Mouse (Mus musculus) midbrain, embryonic 13.5 days (tissue): ENCODE measurements at regions not wholly inside any gene's neighbourhood (a gene's known extent, or its start where the extent isn't known, plus 50 kb on each side); places are given as distances from the start of the nearest gene placed in this dataset.

Experiments
- ATAC-seq: fragments of 200-750 bp; cut with Nextera tagmentation; 2 replicates; pipeline ENCODE4 v1.8.0; 2017; ENCODE audit warnings: mild to moderate bottlenecking, moderate TSS enrichment, moderate library complexity
- H3K27ac ChIP-seq: fragments of 300-500 bp; sonication (generic); 2 replicates; pipeline ENCODE4 v1.5.1; 2015; ENCODE audit warnings: inconsistent platforms, mild to moderate bottlenecking, moderate library complexity
- H3K27me3 ChIP-seq: fragments of 300-500 bp; sonication (generic); 2 replicates; pipeline ENCODE4 v1.6.1; 2015; ENCODE audit warnings: mild to moderate bottlenecking, inconsistent platforms
- H3K36me3 ChIP-seq: fragments of 300-500 bp; sonication (generic); 2 replicates; pipeline ENCODE4 v1.6.1; 2015; ENCODE audit warnings: mild to moderate bottlenecking, inconsistent platforms
- H3K4me1 ChIP-seq: fragments of 300-500 bp; sonication (generic); replicated peaks from 2 replicates; pipeline ENCODE4 v1.6.1; 2015; ENCODE audit warnings: inconsistent platforms
- H3K4me2 ChIP-seq: fragments of 300-500 bp; sonication (generic); replicated peaks from 2 replicates; pipeline ENCODE4 v1.6.1; 2015; ENCODE audit warnings: moderate library complexity, mild to moderate bottlenecking, inconsistent platforms
- H3K4me3 ChIP-seq: fragments of 300-500 bp; sonication (generic); replicated peaks from 2 replicates; pipeline ENCODE4 v1.5.1; 2015; ENCODE audit warnings: mild to moderate bottlenecking, inconsistent platforms
- H3K9ac ChIP-seq: fragments of 300-500 bp; sonication (generic); replicated peaks from 2 replicates; pipeline ENCODE4 v1.6.1; 2015; ENCODE audit warnings: mild to moderate bottlenecking, inconsistent platforms
- H3K9me3 ChIP-seq: fragments of 300-500 bp; sonication (generic); 2 replicates; pipeline ENCODE4 v1.6.1; 2016; ENCODE audit warnings: mild to moderate bottlenecking, inconsistent platforms
- WGBS: fragments of 180-500 bp; shearing (Covaris S2); methylation state at CpG from one replicate; pipeline ENCODE4 v1.1.7; 2015; 5-methylcytosine and 5-hydroxymethylcytosine counted together

DNA sequence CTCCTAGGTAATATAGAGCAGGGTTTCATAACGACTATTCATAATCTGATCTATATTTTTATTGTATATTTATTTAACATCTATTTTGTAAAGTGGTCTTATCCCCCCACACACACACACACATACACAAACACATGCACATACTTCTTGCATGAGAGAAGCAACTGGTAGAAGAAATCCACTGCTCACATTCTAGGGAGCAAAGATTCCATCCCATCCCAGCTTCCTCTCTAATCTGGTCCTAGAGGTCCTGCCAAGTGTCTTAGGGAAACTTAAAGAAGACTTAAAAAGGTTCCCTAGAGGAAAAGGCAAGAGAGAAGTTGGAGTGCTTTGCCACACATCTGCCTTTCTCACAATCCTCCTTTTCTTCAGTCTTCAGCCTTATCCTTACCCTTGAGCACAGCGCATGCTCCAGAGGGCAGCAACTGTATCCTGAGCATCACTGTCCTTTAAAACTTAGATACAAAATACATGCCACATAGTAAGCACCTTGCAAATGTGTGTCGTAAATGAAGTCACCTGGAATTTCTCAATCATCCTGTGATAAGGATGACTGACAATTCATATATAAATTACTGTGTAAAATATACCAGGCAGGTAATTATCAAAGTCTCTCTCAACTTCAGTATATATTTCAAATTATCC is 1677.9 kb upstream of the 5930422O12Rik start:
- no peak overlapping the region for H3K4me2 ChIP-seq
- no peaks in the 10 kb centered on the region for H3K4me1 ChIP-seq
- H3K9ac ChIP-seq: no peak overlapping the region
- H3K9me3 ChIP-seq: no peaks in the 10 kb centered on the region
- H3K36me3 ChIP-seq: no peaks in the 10 kb centered on the region
- 78% methylated on average over 3 of the region's 3 CpGs for WGBS
- no peak overlapping the region for H3K27ac ChIP-seq
- H3K27me3 ChIP-seq: no peaks in the 10 kb centered on the region
- ATAC-seq: no peak
- H3K4me3 ChIP-seq: no peak overlapping the region

DNA sequence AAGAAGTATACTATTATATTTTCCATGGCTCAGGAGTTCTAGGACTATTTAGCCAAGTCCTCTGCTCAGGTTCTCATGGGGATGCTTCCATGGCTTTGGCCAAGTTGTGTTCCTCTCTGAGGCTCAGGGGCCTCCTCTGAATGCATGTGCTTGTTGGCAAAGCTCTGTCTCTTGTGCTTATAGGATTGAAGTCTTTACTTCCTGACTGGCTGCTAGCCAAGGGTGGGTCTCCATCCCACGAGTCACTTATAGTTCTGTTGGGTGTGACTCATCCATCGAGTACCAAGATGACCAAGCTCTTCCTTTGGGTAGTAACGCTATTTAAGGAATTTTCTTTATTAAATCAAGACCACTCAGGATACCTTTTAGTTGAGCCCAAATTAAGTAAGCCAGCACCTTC is 1672.8 kb upstream of the 5930422O12Rik start:
- no peaks in the 10 kb centered on the region for H3K36me3 ChIP-seq
- no peaks in the 10 kb centered on the region for H3K9me3 ChIP-seq
- WGBS: 81% methylated on average over 3 of the region's 3 CpGs
- no peak for ATAC-seq
- no peak overlapping the region for H3K27ac ChIP-seq
- H3K4me2 ChIP-seq: no peak overlapping the region
- no peaks in the 10 kb centered on the region for H3K27me3 ChIP-seq
- no peak overlapping the region for H3K9ac ChIP-seq
- no peak overlapping the region for H3K4me3 ChIP-seq
- H3K4me1 ChIP-seq: no peaks in the 10 kb centered on the region

GRCm38 (mm10) chr8:31762091-31762490 is 1666.4 kb upstream of the 5930422O12Rik start:
- WGBS: 84% methylated on average over 6 of the region's 6 CpGs

More at GRCm38 (mm10) chr8:31762091-31762490, 1666.4 kb upstream of the 5930422O12Rik start:
- H3K9me3 ChIP-seq: no peaks in the 10 kb centered on the region
- no peak overlapping the region for H3K9ac ChIP-seq
- no peak overlapping the region for H3K4me3 ChIP-seq
- no peaks in the 10 kb centered on the region for H3K4me1 ChIP-seq
- no peaks in the 10 kb centered on the region for H3K36me3 ChIP-seq
- no peak overlapping the region for H3K27ac ChIP-seq
- no peaks in the 10 kb centered on the region for H3K27me3 ChIP-seq
- ATAC-seq: no peak
- no peak overlapping the region for H3K4me2 ChIP-seq
